Mouse (Mus musculus) CH12F3 (cell line): ENCODE measurements around the gene Utp6.
"Not testable (repeated sequence)": the region's sequence is repeated elsewhere in the genome, so short reads cannot be mapped to it uniquely, and the experiment has no call there.

Source experiments
- in situ Hi-C: fragments of 300-500 bp; cut with MboI; formaldehyde crosslinking; loops from 2 replicates; pipeline ENCODE4 v1.14.3; 2020; ENCODE audit warnings: low sequenced_read_pairs

Gene Utp6

GRCm38 (mm10) chr11:79962125-79962876 is at the start of gene Utp6:
Gene Utp6 (minus strand): TSS chr11:79962390.
- in situ Hi-C loops, result no loop called here

- in situ Hi-C loops, result no loop called here
Measured at GRCm38 (mm10) chr11:79994271-79994988, 32.2 kb upstream of the Utp6 start.

GRCm38 (mm10) chr11:79993356-79994270 is 31.4 kb upstream of the Utp6 start:
- in situ Hi-C loops, result no loop called here

- in situ Hi-C loops, result no loop called here
Measured at GRCm38 (mm10) chr11:79992592-79993355, 30.6 kb upstream of the Utp6 start, which contains the start of gene Suz12. Gene Suz12 (plus strand): TSS chr11:79993106.

- in situ Hi-C loops, result no loop called here
Measured at GRCm38 (mm10) chr11:79992035-79992591, 29.9 kb upstream of the Utp6 start.

- in situ Hi-C loops, result no loop called here
Measured at GRCm38 (mm10) chr11:79991600-79991999, 29.4 kb upstream of the Utp6 start.

GRCm38 (mm10) chr11:79990120-79990519 is 27.9 kb upstream of the Utp6 start:
- in situ Hi-C loops, result no loop called here

GRCm38 (mm10) chr11:79987896-79988295 is 25.7 kb upstream of the Utp6 start:
- in situ Hi-C loops, result no loop called here

- in situ Hi-C loops, result no loop called here
Measured at GRCm38 (mm10) chr11:79986886-79987285, 24.7 kb upstream of the Utp6 start.

GRCm38 (mm10) chr11:79977747-79978146 is 15.6 kb upstream of the Utp6 start:
- in situ Hi-C loops, result not testable (repeated sequence)

- in situ Hi-C loops, result not testable (repeated sequence)
Measured at GRCm38 (mm10) chr11:79977061-79977460, 14.9 kb upstream of the Utp6 start.

- in situ Hi-C loops, result not testable (repeated sequence)
Measured at GRCm38 (mm10) chr11:79976645-79977044, 14.5 kb upstream of the Utp6 start.

GRCm38 (mm10) chr11:79976222-79976621 is 14.0 kb upstream of the Utp6 start:
- in situ Hi-C loops, result no loop called here

- in situ Hi-C loops, result no loop called here
Measured at GRCm38 (mm10) chr11:79975377-79975776, 13.2 kb upstream of the Utp6 start.

GRCm38 (mm10) chr11:79973626-79974476 is 11.7 kb upstream of the Utp6 start:
- in situ Hi-C loops, result no loop called here

- in situ Hi-C loops, result no loop called here
Measured at GRCm38 (mm10) chr11:79973133-79973532, 10.9 kb upstream of the Utp6 start.

- in situ Hi-C loops, result no loop called here
Measured at GRCm38 (mm10) chr11:79967752-79968151, 5.6 kb upstream of the Utp6 start.

- in situ Hi-C loops, result no loop called here
Measured at GRCm38 (mm10) chr11:79965896-79966295, 3.7 kb upstream of the Utp6 start.
